Mouse (Mus musculus): ENCODE results near the gene Alx3.

GRCm38 (mm10) chr3:107633906-107634305 lies 39.1 kb downstream of the Alx3 start:
- TF ChIP-seq CTCF (IDR thresholded peaks at IDR 0.05; ENCODE audit: low read depth, low read length) = no peak
- TF ChIP-seq POLR2A (IDR thresholded peaks at IDR 0.05; ENCODE audit: borderline replicate concordance, low read depth, low read length) = no peak
